Mouse (Mus musculus): Measurements from ENCODE around the gene Cyp2j7. TPM values are rescaled to one million over a fixed set of nuclear protein-coding genes. Genes with fewer than 3 reads are reported as not detected.
"Not testable (repeated sequence)": the region's sequence is repeated elsewhere in the genome, so short reads cannot be mapped to it uniquely, and the experiment has no call there.

Cyp2j7 gene
- polyA plus RNA-seq (2015; fragmentation: Nextera tagmentation; extraction: Ambion mirVana), result not detected in 2 replicates

DNA sequence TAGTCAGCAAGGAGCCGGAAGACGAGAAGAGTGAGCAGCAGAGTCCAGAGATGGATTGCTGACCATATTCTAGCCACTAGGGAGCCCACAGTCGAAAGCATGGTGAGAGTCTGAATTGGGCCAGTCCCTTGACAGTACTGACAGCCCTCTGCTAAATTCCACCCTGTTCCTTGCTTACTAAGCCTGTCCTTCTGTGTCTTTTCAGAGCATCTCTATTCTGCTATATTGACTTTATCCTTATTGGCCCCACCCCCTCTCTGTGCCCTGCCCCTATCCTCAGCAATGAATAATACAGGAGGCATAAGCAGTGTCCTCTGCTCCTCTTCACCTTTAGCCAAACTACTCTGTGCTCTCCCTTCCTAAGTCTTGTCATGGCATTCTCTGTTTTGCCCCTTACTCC lies at the start of gene Cyp2j7:
TSS of gene Cyp2j7 (minus strand) at position 101 of the 400 bp plus-strand sequence.
- H3K27ac ChIP-seq (ENCODE audit: low read length), result no peak within 1 kb of the TSS
- H3K36me3 ChIP-seq (ENCODE audit: control insufficient read depth, insufficient read depth), result no peaks in the 10 kb centered on the region
- no peaks in the 10 kb centered on the region for H3K9me3 ChIP-seq (replicated peaks; ENCODE audit: control insufficient read depth, low read length)
- H3K9ac ChIP-seq (ENCODE audit: low read length), result no peak within 1 kb of the TSS
- no peaks in the 10 kb centered on the region for H3K4me1 ChIP-seq (ENCODE audit: control insufficient read depth, insufficient read depth, low read length)
- no peak within 1 kb of the TSS for H3K4me2 ChIP-seq (ENCODE audit: low read depth, low read length)
- WGBS, result 82% methylated on average over 3 of the region's 3 CpGs
- no peaks in the 10 kb centered on the region for H3K27me3 ChIP-seq (ENCODE audit: control insufficient read depth, insufficient read depth, low read length)
- H3K4me3 ChIP-seq (ENCODE audit: low read length), result no peak within 1 kb of the TSS
- no peak for ATAC-seq (replicated peaks; ENCODE audit: extremely low read depth, insufficient read depth, low FRiP score)

DNA sequence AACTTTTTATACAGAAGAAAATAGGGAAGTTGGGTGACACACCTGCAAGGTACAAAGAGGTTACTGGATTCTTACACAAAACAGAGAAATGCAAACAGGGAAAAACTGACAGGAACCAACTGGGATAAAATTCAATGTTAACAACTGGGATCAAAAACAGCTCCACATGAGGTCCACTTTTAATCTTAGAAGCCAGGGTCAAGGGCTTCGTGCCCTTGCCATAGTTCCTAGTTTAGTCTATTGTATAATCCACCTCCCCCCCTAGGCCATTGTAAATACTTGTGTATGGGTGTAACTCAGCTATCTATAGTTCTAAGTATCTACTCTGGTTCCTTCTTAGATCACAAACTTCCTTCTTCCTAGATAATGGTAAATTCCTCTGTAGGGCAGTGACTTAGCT lies 40.4 kb upstream of the Cyp2j7 start:
- not testable (repeated sequence) for H3K4me2 ChIP-seq (ENCODE audit: low read depth, low read length); H3K4me3 ChIP-seq (ENCODE audit: low read length); H3K36me3 ChIP-seq (ENCODE audit: control insufficient read depth, insufficient read depth); H3K4me1 ChIP-seq (ENCODE audit: control insufficient read depth, insufficient read depth, low read length); H3K27ac ChIP-seq (ENCODE audit: low read length); ATAC-seq (replicated peaks; ENCODE audit: extremely low read depth, insufficient read depth, low FRiP score); H3K9me3 ChIP-seq (replicated peaks; ENCODE audit: control insufficient read depth, low read length); H3K9ac ChIP-seq (ENCODE audit: low read length); H3K27me3 ChIP-seq (ENCODE audit: control insufficient read depth, insufficient read depth, low read length)
- WGBS, result 58% methylated on average over 1 of the region's 1 CpGs

DNA sequence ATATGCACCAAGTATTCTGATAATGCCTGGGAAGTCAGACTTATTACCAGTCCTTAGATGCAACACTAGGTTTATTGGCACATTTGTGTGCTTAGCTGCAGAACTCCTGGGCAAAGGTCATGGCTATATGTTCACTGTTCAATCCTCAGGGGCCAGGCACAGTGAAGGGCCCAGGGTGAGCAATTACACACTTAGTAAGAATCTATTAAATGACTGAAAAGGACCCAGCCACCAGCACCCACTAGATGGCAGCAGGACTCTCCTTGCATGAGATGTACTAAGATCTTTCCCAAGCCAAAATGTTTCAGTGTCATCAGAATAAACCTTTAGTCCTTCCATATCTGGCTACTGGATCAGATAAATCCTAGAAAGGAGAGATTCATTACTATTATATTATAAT lies 37.4 kb upstream of the Cyp2j7 start:
- Histone ChIP-seq H3K9me3 (replicated peaks; ENCODE audit: control insufficient read depth, low read length) (no peaks in the 10 kb centered on the region), H3K9ac (ENCODE audit: low read length) (no peak overlapping the region), H3K4me2 (ENCODE audit: low read depth, low read length) (no peak overlapping the region), H3K27me3 (ENCODE audit: control insufficient read depth, insufficient read depth, low read length) (no peaks in the 10 kb centered on the region), H3K36me3 (ENCODE audit: control insufficient read depth, insufficient read depth) (no peaks in the 10 kb centered on the region), H3K4me1 (ENCODE audit: control insufficient read depth, insufficient read depth, low read length) (no peaks in the 10 kb centered on the region), H3K4me3 (ENCODE audit: low read length) (no peak overlapping the region), H3K27ac (ENCODE audit: low read length) (no peak overlapping the region)
- no peak for ATAC-seq (replicated peaks; ENCODE audit: extremely low read depth, insufficient read depth, low FRiP score)

DNA sequence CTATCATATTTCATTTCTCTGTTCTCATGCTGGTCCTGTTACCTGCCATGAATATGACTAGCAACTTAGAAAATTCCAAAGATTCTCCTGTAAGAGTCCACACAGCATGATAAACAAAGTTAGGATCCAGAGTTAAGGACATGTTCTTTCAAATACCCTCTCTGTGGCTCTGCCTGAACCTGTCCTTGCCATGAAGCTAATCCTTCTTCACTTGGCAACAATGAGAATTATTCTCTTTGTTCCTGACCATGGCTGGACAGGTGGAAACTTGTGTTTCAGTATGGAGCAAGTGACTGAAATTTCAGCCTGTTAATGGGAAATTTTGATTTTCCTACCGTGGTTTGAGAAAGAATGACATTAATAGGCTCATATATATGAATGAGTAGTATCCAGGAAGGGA lies 39.8 kb downstream of the Cyp2j7 start:
- Histone ChIP-seq H3K9ac (ENCODE audit: low read length) (no peak overlapping the region), H3K36me3 (ENCODE audit: control insufficient read depth, insufficient read depth) (no peaks in the 10 kb centered on the region), H3K4me3 (ENCODE audit: low read length) (no peak overlapping the region), H3K27ac (ENCODE audit: low read length) (no peak overlapping the region), H3K4me1 (ENCODE audit: control insufficient read depth, insufficient read depth, low read length) (no peaks in the 10 kb centered on the region), H3K9me3 (replicated peaks; ENCODE audit: control insufficient read depth, low read length) (no peaks in the 10 kb centered on the region; the same call in 1 of the 2 replicates), H3K4me2 (ENCODE audit: low read depth, low read length) (no peak overlapping the region), H3K27me3 (ENCODE audit: control insufficient read depth, insufficient read depth, low read length) (no peaks in the 10 kb centered on the region)
- no peak for ATAC-seq (replicated peaks; ENCODE audit: extremely low read depth, insufficient read depth, low FRiP score)
- 71% methylated on average over 1 of the region's 1 CpGs for WGBS

DNA sequence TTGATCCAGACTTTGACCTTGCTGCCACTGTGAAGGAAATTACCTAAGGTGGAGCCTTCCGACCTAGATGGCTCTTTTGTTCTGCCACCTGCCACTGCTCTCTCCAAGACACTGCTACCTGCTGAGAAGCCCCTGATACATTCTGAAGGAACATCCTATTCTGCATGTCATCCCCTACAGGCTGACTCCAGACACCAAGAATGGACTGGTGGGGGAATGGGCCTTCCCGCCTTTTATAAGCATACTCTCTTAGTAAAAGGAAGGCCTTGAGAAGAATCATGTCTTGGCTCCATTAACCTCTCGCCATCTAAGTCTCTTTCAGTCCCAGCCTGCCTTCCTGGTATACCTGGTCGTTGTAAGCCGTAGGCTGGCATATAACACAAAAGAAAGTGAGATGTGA lies 47.1 kb downstream of the Cyp2j7 start:
- not testable (repeated sequence) for H3K9me3 ChIP-seq (replicated peaks; ENCODE audit: control insufficient read depth, low read length); ATAC-seq (replicated peaks; ENCODE audit: extremely low read depth, insufficient read depth, low FRiP score); H3K4me2 ChIP-seq (ENCODE audit: low read depth, low read length); H3K27ac ChIP-seq (ENCODE audit: low read length); H3K4me3 ChIP-seq (ENCODE audit: low read length); H3K9ac ChIP-seq (ENCODE audit: low read length); H3K36me3 ChIP-seq (ENCODE audit: control insufficient read depth, insufficient read depth); H3K27me3 ChIP-seq (ENCODE audit: control insufficient read depth, insufficient read depth, low read length); H3K4me1 ChIP-seq (ENCODE audit: control insufficient read depth, insufficient read depth, low read length)
- WGBS, result 74% methylated on average over 5 of the region's 5 CpGs

DNA sequence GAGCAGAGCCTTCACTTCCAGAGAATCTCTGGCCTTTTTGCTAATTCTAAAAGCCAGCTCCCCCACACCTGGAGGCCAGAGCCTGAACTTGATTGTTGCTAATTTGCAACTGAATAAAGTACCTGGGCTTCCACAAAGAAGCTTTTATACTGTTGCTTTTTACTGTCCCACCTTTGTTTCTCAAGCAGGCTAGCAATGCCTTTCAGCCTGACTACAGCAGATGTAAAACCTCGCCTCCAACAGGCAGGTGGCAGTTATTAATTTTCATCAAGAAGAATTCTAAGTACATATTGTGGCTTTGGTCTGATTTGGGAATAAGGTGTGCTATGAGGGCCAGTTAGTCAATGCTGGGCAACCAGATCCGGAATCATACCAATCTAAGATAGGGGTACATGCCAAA lies 47.8 kb downstream of the Cyp2j7 start:
- H3K27ac ChIP-seq (ENCODE audit: low read length); H3K36me3 ChIP-seq (ENCODE audit: control insufficient read depth, insufficient read depth); ATAC-seq (replicated peaks; ENCODE audit: extremely low read depth, insufficient read depth, low FRiP score); H3K27me3 ChIP-seq (ENCODE audit: control insufficient read depth, insufficient read depth, low read length); H3K4me1 ChIP-seq (ENCODE audit: control insufficient read depth, insufficient read depth, low read length); H3K4me3 ChIP-seq (ENCODE audit: low read length); H3K9ac ChIP-seq (ENCODE audit: low read length); H3K4me2 ChIP-seq (ENCODE audit: low read depth, low read length); H3K9me3 ChIP-seq (replicated peaks; ENCODE audit: control insufficient read depth, low read length): not testable (repeated sequence)
- 69% methylated on average over 2 of the region's 2 CpGs for WGBS

DNA sequence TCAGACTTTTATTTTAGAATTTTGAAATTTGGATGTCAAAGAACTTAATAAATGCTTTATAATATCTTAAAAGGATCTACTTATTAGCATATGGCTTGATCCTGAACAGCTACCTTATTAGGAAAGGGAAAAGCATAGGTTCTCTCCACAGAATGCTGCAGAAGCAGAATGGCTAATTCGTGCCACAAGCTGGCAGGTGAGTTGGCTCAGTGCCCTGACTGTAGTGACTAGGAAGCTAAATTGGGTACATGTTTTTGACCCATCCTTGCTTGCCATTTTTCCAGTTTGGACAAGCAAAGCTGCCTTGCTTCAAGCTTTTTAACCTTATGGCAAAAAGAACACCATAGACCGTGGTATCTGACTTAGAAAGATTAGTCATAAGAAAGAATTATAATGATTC lies 48.3 kb downstream of the Cyp2j7 start:
- 77% methylated on average over 2 of the region's 2 CpGs for WGBS
- H3K4me3 ChIP-seq (ENCODE audit: low read length); H3K36me3 ChIP-seq (ENCODE audit: control insufficient read depth, insufficient read depth); H3K27ac ChIP-seq (ENCODE audit: low read length); H3K9me3 ChIP-seq (replicated peaks; ENCODE audit: control insufficient read depth, low read length); H3K4me2 ChIP-seq (ENCODE audit: low read depth, low read length); H3K9ac ChIP-seq (ENCODE audit: low read length); H3K27me3 ChIP-seq (ENCODE audit: control insufficient read depth, insufficient read depth, low read length); ATAC-seq (replicated peaks; ENCODE audit: extremely low read depth, insufficient read depth, low FRiP score); H3K4me1 ChIP-seq (ENCODE audit: control insufficient read depth, insufficient read depth, low read length): not testable (repeated sequence)

DNA sequence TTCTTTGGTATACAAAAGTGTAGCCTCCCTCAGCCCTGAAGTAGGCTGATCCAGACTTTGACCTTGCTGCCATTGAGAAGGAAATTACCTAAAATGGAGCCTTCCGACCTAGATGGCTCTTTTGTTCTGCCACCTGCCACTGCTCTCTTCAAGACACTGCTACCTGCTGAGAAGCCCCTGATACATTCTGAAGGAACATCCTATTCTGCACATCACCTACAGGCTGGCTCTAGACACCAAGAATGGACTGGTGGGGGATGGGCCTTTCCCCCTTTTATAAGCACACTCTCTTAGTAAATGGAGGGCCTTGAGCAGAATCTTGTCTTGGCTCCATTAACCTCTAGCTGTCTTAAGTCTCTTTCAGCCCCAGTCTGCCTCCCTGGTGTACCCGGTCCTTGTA lies 51.7 kb downstream of the Cyp2j7 start:
- not testable (repeated sequence) for H3K27me3 ChIP-seq (ENCODE audit: control insufficient read depth, insufficient read depth, low read length); H3K4me1 ChIP-seq (ENCODE audit: control insufficient read depth, insufficient read depth, low read length); H3K27ac ChIP-seq (ENCODE audit: low read length); H3K9me3 ChIP-seq (replicated peaks; ENCODE audit: control insufficient read depth, low read length); H3K4me3 ChIP-seq (ENCODE audit: low read length); H3K36me3 ChIP-seq (ENCODE audit: control insufficient read depth, insufficient read depth); H3K4me2 ChIP-seq (ENCODE audit: low read depth, low read length); H3K9ac ChIP-seq (ENCODE audit: low read length); ATAC-seq (replicated peaks; ENCODE audit: extremely low read depth, insufficient read depth, low FRiP score)
- 76% methylated on average over 2 of the region's 2 CpGs for WGBS

DNA sequence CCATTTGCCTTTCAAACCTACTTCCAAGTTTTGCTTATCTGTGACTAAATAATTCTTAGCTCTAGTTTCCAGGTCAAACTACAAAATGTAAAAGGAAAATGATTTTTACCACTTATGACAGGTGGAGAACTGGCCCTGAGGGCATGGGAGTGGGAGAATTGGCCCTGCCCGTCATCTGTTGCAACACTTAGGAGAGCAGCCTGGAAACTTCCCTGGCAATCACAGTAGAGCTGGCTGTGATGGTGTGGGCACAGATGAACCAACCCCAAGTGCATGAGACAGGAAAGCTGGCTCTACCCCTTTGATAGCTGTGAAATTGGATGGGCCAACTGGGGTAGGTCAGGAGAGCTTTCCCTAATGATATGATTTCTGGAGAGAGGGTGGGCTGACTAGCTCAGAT lies 73.6 kb downstream of the Cyp2j7 start:
- Histone ChIP-seq H3K4me1 (ENCODE audit: control insufficient read depth, insufficient read depth, low read length) (no peaks in the 10 kb centered on the region), H3K9ac (ENCODE audit: low read length) (no peak overlapping the region), H3K4me2 (ENCODE audit: low read depth, low read length) (no peak overlapping the region), H3K27me3 (ENCODE audit: control insufficient read depth, insufficient read depth, low read length) (no peaks in the 10 kb centered on the region), H3K36me3 (ENCODE audit: control insufficient read depth, insufficient read depth) (no peaks in the 10 kb centered on the region), H3K9me3 (replicated peaks; ENCODE audit: control insufficient read depth, low read length) (no peaks in the 10 kb centered on the region), H3K4me3 (ENCODE audit: low read length) (no peak overlapping the region), H3K27ac (ENCODE audit: low read length) (no peak overlapping the region)
- no peak for ATAC-seq (replicated peaks; ENCODE audit: extremely low read depth, insufficient read depth, low FRiP score)
- WGBS, result 78% methylated on average over 1 of the region's 1 CpGs

DNA sequence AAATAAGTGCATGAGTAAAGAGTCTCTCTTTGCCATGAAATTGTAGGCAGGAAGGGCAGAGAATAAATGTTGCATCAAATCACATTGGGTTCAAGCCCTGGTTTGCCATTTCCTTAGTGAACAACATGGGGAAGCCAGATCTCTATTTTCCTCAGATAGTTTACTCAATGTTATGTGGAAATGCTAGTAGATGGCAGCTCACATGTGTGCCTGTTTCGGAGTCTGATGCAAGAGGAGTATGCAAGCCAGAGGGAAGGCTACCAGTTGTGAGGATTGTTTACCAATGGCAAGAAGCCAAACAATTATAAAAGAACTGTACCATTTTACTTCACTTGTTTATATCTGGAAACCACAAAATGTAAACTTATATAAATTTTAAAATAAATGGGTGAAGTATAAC lies 74.9 kb downstream of the Cyp2j7 start:
- no peak overlapping the region for H3K4me3 ChIP-seq (ENCODE audit: low read length)
- H3K27me3 ChIP-seq (ENCODE audit: control insufficient read depth, insufficient read depth, low read length), result no peaks in the 10 kb centered on the region
- no peak overlapping the region for H3K4me2 ChIP-seq (ENCODE audit: low read depth, low read length)
- no peaks in the 10 kb centered on the region for H3K4me1 ChIP-seq (ENCODE audit: control insufficient read depth, insufficient read depth, low read length)
- H3K9ac ChIP-seq (ENCODE audit: low read length), result no peak overlapping the region
- no peaks in the 10 kb centered on the region for H3K9me3 ChIP-seq (replicated peaks; ENCODE audit: control insufficient read depth, low read length)
- H3K36me3 ChIP-seq (ENCODE audit: control insufficient read depth, insufficient read depth), result no peaks in the 10 kb centered on the region
- 85% methylated on average over 1 of the region's 1 CpGs for WGBS
- no peak for ATAC-seq (replicated peaks; ENCODE audit: extremely low read depth, insufficient read depth, low FRiP score)
- no peak overlapping the region for H3K27ac ChIP-seq (ENCODE audit: low read length)
